Mouse (Mus musculus): ENCODE measurements around the gene Sox8. TPM values are rescaled to one million over a fixed set of nuclear protein-coding genes. Genes with fewer than 3 reads are reported as not detected.

Gene Sox8
- polyA plus RNA-seq, 1 experiment from 2014 or later = 9.1 TPM

- no peak for ATAC-seq (ENCODE audit: insufficient number of reproducible peaks, insufficient read depth, low FRiP score, low TSS enrichment, low read depth)
- Histone ChIP-seq H3K27me3 (peaks cover 5% of the 10 kb centered on the region; the same call in 1 of the 2 replicates), H3K4me3 (peak overlapping the region; percentile 79), H3K4me1 (peaks cover 23% of the 10 kb centered on the region), H3K4me2 (peak overlapping the region; percentile 91), H3K27ac (peak overlapping the region; percentile 68; the same call in 1 of the 2 replicates), H3K36me3 (peaks cover 1% of the 10 kb centered on the region; the same call in 1 of the 2 replicates), H3K9me3 (no peaks in the 10 kb centered on the region), H3K9ac (peak overlapping the region; percentile 84)
- 6% methylated on average over 21 of the region's 21 CpGs for WGBS
These were observed 9.0 kb upstream of the Sox8 start for GRCm38 (mm10) chr17:25579332-25580047.

- WGBS = under 1% methylated on average over 31 of the region's 31 CpGs
- peak; percentile 94 for ATAC-seq (ENCODE audit: insufficient number of reproducible peaks, insufficient read depth, low FRiP score, low TSS enrichment, low read depth)
- H3K4me1 ChIP-seq = peaks cover 22% of the 10 kb centered on the region
These were observed 8.4 kb upstream of the Sox8 start, which contains the start of gene Lmf1 for GRCm38 (mm10) chr17:25578920-25579319. TSS of gene Lmf1 (plus strand) at chr17:25579085.

GRCm38 (mm10) chr17:25577702-25578101 is 7.2 kb upstream of the Sox8 start:
- no peak overlapping the region for H3K27ac ChIP-seq
- no peak for ATAC-seq (ENCODE audit: insufficient number of reproducible peaks, insufficient read depth, low FRiP score, low TSS enrichment, low read depth)
- H3K9ac ChIP-seq = no peak overlapping the region
- peaks cover 17% of the 10 kb centered on the region for H3K4me1 ChIP-seq
- H3K27me3 ChIP-seq = peaks cover 5% of the 10 kb centered on the region; the same call in 1 of the 2 replicates
- H3K4me2 ChIP-seq = no peak overlapping the region
- no peak overlapping the region for H3K4me3 ChIP-seq
- 34% methylated on average over 2 of the region's 2 CpGs for WGBS
- H3K36me3 ChIP-seq = no peaks in the 10 kb centered on the region
- no peaks in the 10 kb centered on the region for H3K9me3 ChIP-seq

More at GRCm38 (mm10) chr17:25578920-25579319, 8.4 kb upstream of the Sox8 start, which contains the start of gene Lmf1:
- peak within 1 kb of the TSS; percentile 84 for H3K9ac ChIP-seq
- peak within 1 kb of the TSS; percentile 91 for H3K4me2 ChIP-seq
- H3K9me3 ChIP-seq = no peaks in the 10 kb centered on the region
- no peaks in the 10 kb centered on the region for H3K36me3 ChIP-seq
- peak within 1 kb of the TSS; percentile 79 for H3K4me3 ChIP-seq
- peaks cover 5% of the 10 kb centered on the region; the same call in 1 of the 2 replicates for H3K27me3 ChIP-seq
- peak within 1 kb of the TSS; percentile 68 for H3K27ac ChIP-seq

- Histone ChIP-seq H3K4me1 (peaks cover 19% of the 10 kb centered on the region), H3K27ac (no peak overlapping the region), H3K36me3 (no peaks in the 10 kb centered on the region), H3K9ac (no peak overlapping the region), H3K4me3 (no peak overlapping the region), H3K9me3 (no peaks in the 10 kb centered on the region), H3K27me3 (peaks cover 5% of the 10 kb centered on the region; the same call in 1 of the 2 replicates), H3K4me2 (no peak overlapping the region)
- WGBS = 28% methylated on average over 6 of the region's 6 CpGs
- no peak for ATAC-seq (ENCODE audit: insufficient number of reproducible peaks, insufficient read depth, low FRiP score, low TSS enrichment, low read depth)
These were observed 6.8 kb upstream of the Sox8 start for GRCm38 (mm10) chr17:25577263-25577662.

GRCm38 (mm10) chr17:25576034-25576433 is 5.5 kb upstream of the Sox8 start:
- ATAC-seq (ENCODE audit: insufficient number of reproducible peaks, insufficient read depth, low FRiP score, low TSS enrichment, low read depth) = no peak
- no peak overlapping the region for H3K27ac ChIP-seq
- H3K9ac ChIP-seq = no peak overlapping the region
- H3K36me3 ChIP-seq = no peaks in the 10 kb centered on the region
- H3K4me3 ChIP-seq = no peak overlapping the region
- H3K27me3 ChIP-seq = peaks cover 6% of the 10 kb centered on the region; the same call in 1 of the 2 replicates
- H3K4me1 ChIP-seq = peaks cover 28% of the 10 kb centered on the region
- no peaks in the 10 kb centered on the region for H3K9me3 ChIP-seq
- H3K4me2 ChIP-seq = no peak overlapping the region
- 65% methylated on average over 2 of the region's 2 CpGs for WGBS

GRCm38 (mm10) chr17:25575208-25575971 is 4.9 kb upstream of the Sox8 start:
- Histone ChIP-seq H3K4me3 (no peak overlapping the region), H3K27me3 (peaks cover 8% of the 10 kb centered on the region; the same call in 1 of the 2 replicates), H3K4me2 (no peak overlapping the region), H3K4me1 (peaks cover 30% of the 10 kb centered on the region), H3K36me3 (no peaks in the 10 kb centered on the region), H3K27ac (no peak overlapping the region), H3K9ac (0 out of 2 replicates have a peak overlapping the region, but pooled peaks have one; percentile 41), H3K9me3 (no peaks in the 10 kb centered on the region)
- ATAC-seq (ENCODE audit: insufficient number of reproducible peaks, insufficient read depth, low FRiP score, low TSS enrichment, low read depth) = no peak
- WGBS = 72% methylated on average over 12 of the region's 12 CpGs

- Histone ChIP-seq H3K4me2 (peak overlapping the region; percentile 99), H3K4me1 (peaks cover 49% of the 10 kb centered on the region), H3K9ac (peak overlapping the region; percentile 73), H3K27me3 (peaks cover 25% of the 10 kb centered on the region), H3K9me3 (no peaks in the 10 kb centered on the region), H3K36me3 (0 out of 2 replicates have a peak, but pooled peaks cover 6% of the 10 kb centered on the region), H3K27ac (no peak overlapping the region), H3K4me3 (peak overlapping the region; percentile 59)
- no peak for ATAC-seq (ENCODE audit: insufficient number of reproducible peaks, insufficient read depth, low FRiP score, low TSS enrichment, low read depth)
- WGBS = 4% methylated on average over 8 of the region's 8 CpGs
These were observed 951 bp upstream of the Sox8 start for GRCm38 (mm10) chr17:25571453-25571820.

- Histone ChIP-seq H3K4me3 (peak overlapping the region; percentile 59), H3K27me3 (peaks cover 25% of the 10 kb centered on the region), H3K4me2 (peak overlapping the region; percentile 99), H3K9ac (peak overlapping the region; percentile 73), H3K27ac (no peak overlapping the region), H3K9me3 (no peaks in the 10 kb centered on the region), H3K36me3 (0 out of 2 replicates have a peak, but pooled peaks cover 6% of the 10 kb centered on the region), H3K4me1 (peaks cover 58% of the 10 kb centered on the region)
- no peak for ATAC-seq (ENCODE audit: insufficient number of reproducible peaks, insufficient read depth, low FRiP score, low TSS enrichment, low read depth)
- WGBS = under 1% methylated on average over 53 of the region's 54 CpGs
These were observed 446 bp downstream of the Sox8 start for GRCm38 (mm10) chr17:25569833-25570647.

- H3K4me2 ChIP-seq = peak overlapping the region; percentile 99
- 62% methylated on average over 11 of the region's 11 CpGs for WGBS
- no peak for ATAC-seq (ENCODE audit: insufficient number of reproducible peaks, insufficient read depth, low FRiP score, low TSS enrichment, low read depth)
- peaks cover 25% of the 10 kb centered on the region for H3K27me3 ChIP-seq
- no peaks in the 10 kb centered on the region for H3K9me3 ChIP-seq
- H3K4me3 ChIP-seq = peak overlapping the region; percentile 59
- 0 out of 2 replicates have a peak, but pooled peaks cover 6% of the 10 kb centered on the region for H3K36me3 ChIP-seq
- peak overlapping the region; percentile 73 for H3K9ac ChIP-seq
- 0 out of 2 replicates have a peak overlapping the region, but pooled peaks have one; percentile 7 for H3K27ac ChIP-seq
- peaks cover 58% of the 10 kb centered on the region for H3K4me1 ChIP-seq
These were observed 1.6 kb downstream of the Sox8 start for GRCm38 (mm10) chr17:25568880-25569279.

- H3K27me3 ChIP-seq = peaks cover 25% of the 10 kb centered on the region
- H3K9ac ChIP-seq = 0 out of 2 replicates have a peak overlapping the region, but pooled peaks have one; percentile 73
- H3K4me2 ChIP-seq = peak overlapping the region; percentile 99
These were observed 2.3 kb downstream of the Sox8 start for GRCm38 (mm10) chr17:25568206-25568605.

More at GRCm38 (mm10) chr17:25568206-25568605, 2.3 kb downstream of the Sox8 start:
- Histone ChIP-seq H3K4me3 (peak overlapping the region; percentile 59), H3K9me3 (no peaks in the 10 kb centered on the region), H3K27ac (peak overlapping the region; percentile 39), H3K36me3 (0 out of 2 replicates have a peak, but pooled peaks cover 6% of the 10 kb centered on the region), H3K4me1 (peaks cover 58% of the 10 kb centered on the region)
- WGBS = 29% methylated on average over 10 of the region's 10 CpGs
- no peak for ATAC-seq (ENCODE audit: insufficient number of reproducible peaks, insufficient read depth, low FRiP score, low TSS enrichment, low read depth)

All from embryonic facial prominence, embryonic 13.5 days (tissue).